Mouse (Mus musculus): ENCODE measurements around the gene Ap2a1. TPM values are rescaled to one million over a fixed set of nuclear protein-coding genes. Genes with fewer than 3 reads are reported as not detected.

The Ap2a1 gene
- polyA plus RNA-seq, 1 experiment = 323 TPM

- TF ChIP-seq POLR2A (IDR thresholded peaks at IDR 0.05; ENCODE audit: control insufficient read depth, low read depth, low read length) = no peak
- no peak for TF ChIP-seq CTCF (IDR thresholded peaks at IDR 0.05; ENCODE audit: control insufficient read depth, insufficient read depth, insufficient replicate concordance, low read depth, low read length)
- peak overlapping the region; percentile 81; the same call in 1 of the 2 replicates for H3K27ac ChIP-seq (ENCODE audit: control insufficient read depth, insufficient read depth, low read depth, low read length)
- H3K27me3 ChIP-seq (ENCODE audit: control insufficient read depth, insufficient read depth, low read length) = no peaks in the 10 kb centered on the region
- H3K36me3 ChIP-seq (ENCODE audit: control insufficient read depth, insufficient read depth, low read length) = no peaks in the 10 kb centered on the region
- H3K4me3 ChIP-seq (ENCODE audit: control insufficient read depth, low read depth, low read length) = peak overlapping the region; percentile 80; the same call in 1 of the 2 replicates
- H3K4me1 ChIP-seq (ENCODE audit: control insufficient read depth, insufficient read depth, low read length) = peaks cover 29% of the 10 kb centered on the region
Observed at GRCm38 (mm10) chr7:44895206-44895592, 34.1 kb downstream of the Ap2a1 start.

DNA sequence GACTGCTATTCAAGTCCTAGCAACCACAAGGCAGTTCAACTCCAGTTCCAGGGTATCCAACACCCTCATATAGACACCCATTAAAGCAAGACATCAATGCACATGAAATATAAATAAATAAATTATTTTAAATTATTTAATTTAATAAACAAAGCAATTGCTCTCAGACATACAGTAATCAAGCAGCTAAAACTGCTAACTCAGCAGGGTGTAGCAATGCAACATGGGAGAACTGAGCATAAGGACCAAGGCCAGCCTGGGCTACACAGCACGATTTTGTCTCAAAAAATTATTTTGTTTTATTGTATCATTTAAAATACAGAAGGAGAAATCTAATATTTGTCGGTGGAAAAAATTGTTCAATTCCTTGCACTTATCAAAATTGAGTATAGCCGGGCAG is 35.1 kb downstream of the Ap2a1 start:
- TF ChIP-seq POLR2A (IDR thresholded peaks at IDR 0.05; ENCODE audit: control insufficient read depth, low read depth, low read length) = no peak
- no peak for TF ChIP-seq CTCF (IDR thresholded peaks at IDR 0.05; ENCODE audit: control insufficient read depth, insufficient read depth, insufficient replicate concordance, low read depth, low read length)
- no peaks in the 10 kb centered on the region for H3K36me3 ChIP-seq (ENCODE audit: control insufficient read depth, insufficient read depth, low read length)
- no peak overlapping the region for H3K27ac ChIP-seq (ENCODE audit: control insufficient read depth, insufficient read depth, low read depth, low read length)
- no peaks in the 10 kb centered on the region for H3K27me3 ChIP-seq (ENCODE audit: control insufficient read depth, insufficient read depth, low read length)
- H3K4me1 ChIP-seq (ENCODE audit: control insufficient read depth, insufficient read depth, low read length) = peaks cover 25% of the 10 kb centered on the region
- H3K4me3 ChIP-seq (ENCODE audit: control insufficient read depth, low read depth, low read length) = no peak overlapping the region

- H3K27ac ChIP-seq (ENCODE audit: control insufficient read depth, insufficient read depth, low read depth, low read length) = peak overlapping the region; percentile 60
- H3K36me3 ChIP-seq (ENCODE audit: control insufficient read depth, insufficient read depth, low read length) = no peaks in the 10 kb centered on the region
- no peak overlapping the region for H3K4me3 ChIP-seq (ENCODE audit: control insufficient read depth, low read depth, low read length)
- H3K27me3 ChIP-seq (ENCODE audit: control insufficient read depth, insufficient read depth, low read length) = no peaks in the 10 kb centered on the region
- peaks cover 15% of the 10 kb centered on the region for H3K4me1 ChIP-seq (ENCODE audit: control insufficient read depth, insufficient read depth, low read length)
- TF ChIP-seq POLR2A (IDR thresholded peaks at IDR 0.05; ENCODE audit: control insufficient read depth, low read depth, low read length) (no peak), CTCF (IDR thresholded peaks at IDR 0.05; ENCODE audit: control insufficient read depth, insufficient read depth, insufficient replicate concordance, low read depth, low read length) (no peak)
Observed at GRCm38 (mm10) chr7:44893197-44893596, 36.1 kb downstream of the Ap2a1 start.

GRCm38 (mm10) chr7:44892276-44892921 is 36.9 kb downstream of the Ap2a1 start, which contains the start of gene Med25:
TSS of gene Med25 (minus strand) at chr7:44892712.
- TF ChIP-seq POLR2A (IDR thresholded peaks at IDR 0.05; ENCODE audit: control insufficient read depth, low read depth, low read length) (peak; percentile 79), CTCF (IDR thresholded peaks at IDR 0.05; ENCODE audit: control insufficient read depth, insufficient read depth, insufficient replicate concordance, low read depth, low read length) (no peak)
- peak within 1 kb of the TSS; percentile 90 for H3K4me3 ChIP-seq (ENCODE audit: control insufficient read depth, low read depth, low read length)
- H3K36me3 ChIP-seq (ENCODE audit: control insufficient read depth, insufficient read depth, low read length) = no peaks in the 10 kb centered on the region
- peaks cover 15% of the 10 kb centered on the region for H3K4me1 ChIP-seq (ENCODE audit: control insufficient read depth, insufficient read depth, low read length)
- H3K27ac ChIP-seq (ENCODE audit: control insufficient read depth, insufficient read depth, low read depth, low read length) = peak within 1 kb of the TSS; percentile 97
- H3K27me3 ChIP-seq (ENCODE audit: control insufficient read depth, insufficient read depth, low read length) = no peaks in the 10 kb centered on the region

GRCm38 (mm10) chr7:44891611-44892010 is 37.7 kb downstream of the Ap2a1 start:
- Histone ChIP-seq H3K27me3 (ENCODE audit: control insufficient read depth, insufficient read depth, low read length) (no peaks in the 10 kb centered on the region), H3K36me3 (ENCODE audit: control insufficient read depth, insufficient read depth, low read length) (no peaks in the 10 kb centered on the region), H3K4me3 (ENCODE audit: control insufficient read depth, low read depth, low read length) (peak overlapping the region; percentile 90), H3K27ac (ENCODE audit: control insufficient read depth, insufficient read depth, low read depth, low read length) (peak overlapping the region; percentile 97), H3K4me1 (ENCODE audit: control insufficient read depth, insufficient read depth, low read length) (peaks cover 13% of the 10 kb centered on the region)
- TF ChIP-seq CTCF (IDR thresholded peaks at IDR 0.05; ENCODE audit: control insufficient read depth, insufficient read depth, insufficient replicate concordance, low read depth, low read length) (no peak), POLR2A (IDR thresholded peaks at IDR 0.05; ENCODE audit: control insufficient read depth, low read depth, low read length) (no peak)

DNA sequence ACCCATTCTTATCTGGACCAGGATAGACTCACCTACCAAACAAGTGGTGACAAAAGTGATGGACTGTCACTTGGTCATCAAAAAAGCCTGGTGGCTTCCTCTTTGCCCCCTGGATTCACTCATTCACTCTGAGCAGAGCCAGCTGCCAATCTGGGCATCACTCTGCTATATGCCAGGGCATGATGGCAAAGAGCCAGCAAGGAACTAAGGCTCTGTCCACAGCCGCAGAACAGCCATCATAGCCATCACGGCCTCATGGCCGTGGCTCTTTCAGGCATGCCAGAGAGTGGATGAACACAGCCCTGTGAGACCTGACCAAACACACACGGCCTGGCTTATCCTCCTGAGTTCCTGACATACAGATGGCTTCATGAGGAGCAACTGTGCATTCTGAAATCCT is 38.6 kb downstream of the Ap2a1 start:
- H3K4me1 ChIP-seq (ENCODE audit: control insufficient read depth, insufficient read depth, low read length) = peaks cover 9% of the 10 kb centered on the region

GRCm38 (mm10) chr7:44890180-44890579 is 39.1 kb downstream of the Ap2a1 start:
- Histone ChIP-seq H3K36me3 (ENCODE audit: control insufficient read depth, insufficient read depth, low read length) (no peaks in the 10 kb centered on the region), H3K27ac (ENCODE audit: control insufficient read depth, insufficient read depth, low read depth, low read length) (no peak overlapping the region), H3K27me3 (ENCODE audit: control insufficient read depth, insufficient read depth, low read length) (no peaks in the 10 kb centered on the region), H3K4me1 (ENCODE audit: control insufficient read depth, insufficient read depth, low read length) (peaks cover 7% of the 10 kb centered on the region), H3K4me3 (ENCODE audit: control insufficient read depth, low read depth, low read length) (no peak overlapping the region)
- TF ChIP-seq CTCF (IDR thresholded peaks at IDR 0.05; ENCODE audit: control insufficient read depth, insufficient read depth, insufficient replicate concordance, low read depth, low read length) (no peak), POLR2A (IDR thresholded peaks at IDR 0.05; ENCODE audit: control insufficient read depth, low read depth, low read length) (no peak)

More for the DNA sequence above, 38.6 kb downstream of the Ap2a1 start:
- Histone ChIP-seq H3K27me3 (ENCODE audit: control insufficient read depth, insufficient read depth, low read length) (no peaks in the 10 kb centered on the region), H3K36me3 (ENCODE audit: control insufficient read depth, insufficient read depth, low read length) (no peaks in the 10 kb centered on the region), H3K27ac (ENCODE audit: control insufficient read depth, insufficient read depth, low read depth, low read length) (no peak overlapping the region), H3K4me3 (ENCODE audit: control insufficient read depth, low read depth, low read length) (peak overlapping the region; percentile 90)
- TF ChIP-seq CTCF (IDR thresholded peaks at IDR 0.05; ENCODE audit: control insufficient read depth, insufficient read depth, insufficient replicate concordance, low read depth, low read length) (no peak), POLR2A (IDR thresholded peaks at IDR 0.05; ENCODE audit: control insufficient read depth, low read depth, low read length) (no peak)

Data from testis, adult 2 months (tissue).